Mouse (Mus musculus) effector memory CD4-positive, alpha-beta T cell, adult 7 months (primary cell): ENCODE measurements around the gene Lhfpl4. TPM values are rescaled to one million over a fixed set of nuclear protein-coding genes. Genes with fewer than 3 reads are reported as not detected.

Source experiments
- polyA plus RNA-seq: library from polyadenylated mRNA; unstranded; fragments of 100-300 nt; shearing (Covaris generic); gene quantifications from one replicate; pipeline ENCODE4 v1.2.1, GENCODE M21; 2017

Lhfpl4 gene
- 0.63 TPM for polyA plus RNA-seq

GRCm38 (mm10) chr6:113194841-113195595 is at the start of gene Lhfpl4:
Gene Lhfpl4 (minus strand): TSS chr6:113195384.

GRCm38 (mm10) chr6:113237542-113238270 is 42.5 kb upstream of the Lhfpl4 start, which contains the start of gene Mtmr14:
Gene Mtmr14 (plus strand): TSS chr6:113237843.

Other genes starting within 250 kb of the Lhfpl4 start
- not detected for gene Srgap3, start 248.1 kb downstream of the Lhfpl4 start, polyA plus RNA-seq
- gene Thumpd3, start 149.2 kb downstream of the Lhfpl4 start, polyA plus RNA-seq: 50.0 TPM
- gene Setd5, start 118.0 kb downstream of the Lhfpl4 start, polyA plus RNA-seq: 43.6 TPM
- 71.1 TPM for gene Mtmr14, start 42.5 kb upstream of the Lhfpl4 start, polyA plus RNA-seq
- gene Cpne9, start 86.9 kb upstream of the Lhfpl4 start, polyA plus RNA-seq: 0.32 TPM
- 55.5 TPM for gene Brpf1, start 111.8 kb upstream of the Lhfpl4 start, polyA plus RNA-seq
- gene Ogg1, start 131.6 kb upstream of the Lhfpl4 start, polyA plus RNA-seq: 3.8 TPM
- gene Camk1, start 148.6 kb upstream of the Lhfpl4 start, polyA plus RNA-seq: 0.37 TPM
- gene Tada3, start 182.5 kb upstream of the Lhfpl4 start, polyA plus RNA-seq: 21.3 TPM
- 386 TPM for gene Arpc4, start 182.7 kb upstream of the Lhfpl4 start, polyA plus RNA-seq
- 10.7 TPM for gene Ttll3, start 193.9 kb upstream of the Lhfpl4 start, polyA plus RNA-seq
- 11.3 TPM for gene Rpusd3, start 224.0 kb upstream of the Lhfpl4 start, polyA plus RNA-seq
- gene Cidec, start 240.4 kb upstream of the Lhfpl4 start, polyA plus RNA-seq: not detected
- gene Jagn1, start 247.2 kb upstream of the Lhfpl4 start, polyA plus RNA-seq: 24.7 TPM